Mouse (Mus musculus) MEL (cell line): Measurements from ENCODE around the gene Klhdc4. TPM values are rescaled to one million over a fixed set of nuclear protein-coding genes. Genes with fewer than 3 reads are reported as not detected.

Experiments
- DNase-seq: peaks from one replicate; pipeline ENCODE4 v3.0.0; 2011; ENCODE audit warnings: low read depth, low spot score
- H3K27ac ChIP-seq: 2 replicates; pipeline ENCODE4 v1.5.1; 2012; ENCODE audit warnings: low read depth, mild to moderate bottlenecking, control low read depth, low read length, moderate library complexity; ENCODE audit not compliant: control insufficient read depth
- H3K27me3 ChIP-seq, 2 experiments: fragments of 150-350 bp in 1 of 2; sonication (generic) in 1 of 2; 2 replicates each; pipeline ENCODE4 v1.6.1; 2012; ENCODE audit warnings: low read length in 2 of 2, mild to moderate bottlenecking in 2 of 2, improper control_type of control experiment in 1 of 2, moderate library complexity in 1 of 2; ENCODE audit not compliant: insufficient read depth in 2 of 2, control insufficient read depth in 1 of 2
- H3K36me3 ChIP-seq, 2 experiments: 2 replicates each; pipeline ENCODE4 v1.6.1; 2012 to 2014; ENCODE audit warnings: low read length in 2 of 2, improper control_type of control experiment in 1 of 2, inconsistent platforms in 1 of 2, mild to moderate bottlenecking in 1 of 2; ENCODE audit not compliant: insufficient read depth in 2 of 2, control insufficient read depth in 1 of 2
- H3K4me1 ChIP-seq, 2 experiments: fragments of 150-350 bp in 1 of 2; sonication (generic) in 1 of 2; 2 replicates each; pipeline ENCODE4 v1.6.1; 2012; ENCODE audit warnings: low read length in 2 of 2, improper control_type of control experiment in 1 of 2, mild to moderate bottlenecking in 1 of 2; ENCODE audit not compliant: insufficient read depth in 2 of 2, control insufficient read depth in 1 of 2
- H3K4me3 ChIP-seq, 2 experiments: fragments of 150-350 bp in 1 of 2; sonication (generic) in 1 of 2; 2 replicates each; pipeline ENCODE4 v1.5.1; 2012; ENCODE audit warnings: low read depth in 2 of 2, low read length in 2 of 2, mild to moderate bottlenecking in 2 of 2, moderate library complexity in 2 of 2, control low read depth in 1 of 2, improper control_type of control experiment in 1 of 2; ENCODE audit not compliant: control insufficient read depth in 1 of 2, insufficient read depth in 1 of 2
- H3K79me2 ChIP-seq: 2 replicates; pipeline ENCODE4 v1.6.1; 2012; ENCODE audit warnings: mild to moderate bottlenecking, low read length, moderate library complexity; ENCODE audit not compliant: control insufficient read depth, poor library complexity, insufficient read depth
- H3K9ac ChIP-seq: 2 replicates; pipeline ENCODE4 v1.6.1; 2012; ENCODE audit warnings: low read depth, mild to moderate bottlenecking, control low read depth, low read length, moderate library complexity; ENCODE audit not compliant: control insufficient read depth, poor library complexity, severe bottlenecking
- H3K9me3 ChIP-seq: fragments of 150-350 bp; sonication (generic); replicated peaks from 2 replicates; pipeline ENCODE4 v1.6.1; 2012; ENCODE audit warnings: mild to moderate bottlenecking, low read length, improper control_type of control experiment, moderate library complexity; ENCODE audit not compliant: insufficient read depth
- CHD1 ChIP-seq: IDR thresholded peaks from 2 replicates; pipeline ENCODE4 v1.6.1; 2012; ENCODE audit warnings: low read depth, mild to moderate bottlenecking, inconsistent platforms, low read length, improper control_type of control experiment
- CHD2 ChIP-seq: IDR thresholded peaks from 2 replicates; pipeline ENCODE4 v1.6.1; 2011; ENCODE audit warnings: low read length, improper control_type of control experiment
- E2F4 ChIP-seq: IDR thresholded peaks from 2 replicates; pipeline ENCODE4 v1.6.1; 2011; ENCODE audit warnings: low read depth, low read length, improper control_type of control experiment, borderline replicate concordance
- ELF1 ChIP-seq: IDR thresholded peaks from 2 replicates; pipeline ENCODE4 v1.6.1; 2014; ENCODE audit warnings: low read depth, mild to moderate bottlenecking, inconsistent platforms, low read length, improper control_type of control experiment, moderate library complexity
- EP300 ChIP-seq, 2 experiments: IDR thresholded peaks; 2 replicates each; pipeline ENCODE4 v1.6.1; 2011; ENCODE audit warnings: improper control_type of control experiment in 2 of 2, low read length in 2 of 2, low read depth in 1 of 2, mild to moderate bottlenecking in 1 of 2
- ETS1 ChIP-seq: IDR thresholded peaks from 2 replicates; pipeline ENCODE4 v1.6.1; 2012; ENCODE audit warnings: low read depth, mild to moderate bottlenecking, inconsistent platforms, low read length, improper control_type of control experiment, moderate library complexity
- GABPA ChIP-seq: IDR thresholded peaks from 2 replicates; pipeline ENCODE4 v1.6.1; 2012; ENCODE audit warnings: low read depth, mild to moderate bottlenecking, inconsistent platforms, low read length, improper control_type of control experiment, moderate library complexity
- GATA1 ChIP-seq: IDR thresholded peaks from 2 replicates; pipeline ENCODE4 v1.6.1; 2011; ENCODE audit warnings: low read depth, low read length, improper control_type of control experiment
- HCFC1 ChIP-seq: IDR thresholded peaks from 2 replicates; pipeline ENCODE4 v1.6.1; 2012; ENCODE audit warnings: low read depth, mild to moderate bottlenecking, inconsistent platforms, low read length, improper control_type of control experiment, moderate library complexity
- JUND ChIP-seq: IDR thresholded peaks from 2 replicates; pipeline ENCODE4 v1.6.1; 2011; ENCODE audit warnings: low read depth, mild to moderate bottlenecking, improper control_type of control experiment, low read length
- KAT2A ChIP-seq: conservative IDR thresholded peaks from 2 replicates; pipeline ENCODE4 v1.6.1; 2012; ENCODE audit warnings: low read depth, low read length, improper control_type of control experiment, inconsistent platforms
- MAX ChIP-seq: IDR thresholded peaks from 2 replicates; pipeline ENCODE4 v1.6.1; 2011; ENCODE audit warnings: low read length, improper control_type of control experiment
- MAZ ChIP-seq: IDR thresholded peaks from 2 replicates; pipeline ENCODE4 v1.6.1; 2012; ENCODE audit warnings: low read depth, mild to moderate bottlenecking, inconsistent platforms, low read length, improper control_type of control experiment
- MEF2A ChIP-seq: IDR thresholded peaks from 2 replicates; pipeline ENCODE4 v1.6.1; 2014; ENCODE audit warnings: low read depth, mild to moderate bottlenecking, inconsistent platforms, low read length, improper control_type of control experiment; ENCODE audit not compliant: poor library complexity, insufficient replicate concordance, severe bottlenecking; ENCODE audit errors: extremely low read depth
- NRF1 ChIP-seq: IDR thresholded peaks from 2 replicates; pipeline ENCODE4 v1.6.1; 2014; ENCODE audit warnings: low read depth, mild to moderate bottlenecking, inconsistent platforms, low read length, improper control_type of control experiment, moderate library complexity; ENCODE audit not compliant: poor library complexity, insufficient read depth, severe bottlenecking
- POLR2A ChIP-seq, 2 experiments: IDR thresholded peaks; 2 replicates each; pipeline ENCODE4 v1.6.1; 2011 to 2012; ENCODE audit warnings: low read length in 2 of 2, mild to moderate bottlenecking in 2 of 2, control low read depth in 1 of 2, improper control_type of control experiment in 1 of 2, low read depth in 1 of 2, moderate library complexity in 1 of 2; ENCODE audit not compliant: control insufficient read depth in 1 of 2, insufficient read depth in 1 of 2, poor library complexity in 1 of 2
- POLR2AphosphoS2 ChIP-seq: IDR thresholded peaks from 2 replicates; pipeline ENCODE4 v1.6.1; 2011; ENCODE audit warnings: low read length, improper control_type of control experiment
- POLR2AphosphoS5 ChIP-seq: IDR thresholded peaks from 2 replicates; pipeline ENCODE4 v1.6.1; 2012; ENCODE audit warnings: low read depth, borderline replicate concordance, mild to moderate bottlenecking, inconsistent platforms, low read length, moderate library complexity, mixed read lengths
- RCOR1 ChIP-seq: IDR thresholded peaks from 2 replicates; pipeline ENCODE4 v1.6.1; 2012; ENCODE audit warnings: low read depth, mild to moderate bottlenecking, inconsistent platforms, low read length, improper control_type of control experiment
- SIN3A ChIP-seq: IDR thresholded peaks from 2 replicates; pipeline ENCODE4 v1.6.1; 2012; ENCODE audit warnings: low read length, improper control_type of control experiment, inconsistent platforms
- SMC3 ChIP-seq: IDR thresholded peaks from 2 replicates; pipeline ENCODE4 v1.6.1; 2011; ENCODE audit warnings: low read depth, low read length, improper control_type of control experiment
- TAL1 ChIP-seq: IDR thresholded peaks from 2 replicates; pipeline ENCODE4 v1.6.1; 2012; ENCODE audit warnings: mild to moderate bottlenecking, inconsistent platforms, low read length, moderate library complexity, mixed read lengths
- TBP ChIP-seq: IDR thresholded peaks from 2 replicates; pipeline ENCODE4 v1.8.0; 2011; ENCODE audit warnings: low read depth, low read length, improper control_type of control experiment
- TCF12 ChIP-seq: IDR thresholded peaks from 2 replicates; pipeline ENCODE4 v1.6.1; 2014; ENCODE audit warnings: low read depth, mild to moderate bottlenecking, inconsistent platforms, low read length, improper control_type of control experiment, moderate library complexity
- ZMIZ1 ChIP-seq: IDR thresholded peaks from 2 replicates; pipeline ENCODE4 v1.6.1; 2012; ENCODE audit warnings: low read depth, mild to moderate bottlenecking, inconsistent platforms, low read length, improper control_type of control experiment, moderate library complexity
- ZNF384 ChIP-seq: IDR thresholded peaks from 2 replicates; pipeline ENCODE4 v1.6.1; 2012; ENCODE audit warnings: low read depth, mild to moderate bottlenecking, inconsistent platforms, low read length, improper control_type of control experiment
- polyA plus RNA-seq, 2 experiments: library from polyadenylated mRNA; stranded (reverse) in 1 of 2; unstranded in 1 of 2; fragments of >175 nt in 1 of 2; fragments of >200 nt in 1 of 2; gene quantifications; 2 replicates each; pipeline versions ENCODE4 v1.2.1 to v1.2.4; 2012; ENCODE audit warnings: low replicate concordance in 2 of 2, low read depth in 1 of 2; ENCODE audit not compliant: insufficient read length in 2 of 2, insufficient read depth in 1 of 2, missing spikeins in 1 of 2
- total RNA-seq: library from RNA; depleted of rRNA; stranded (reverse); fragments of 300-350 nt; gene quantifications from 2 replicates; pipeline ENCODE4 v1.2.3, GENCODE M21; 2012

Gene Klhdc4
- total and polyA plus RNA-seq, 3 experiments, result 49.8 to 65.2 TPM; not detected in 1

DNA sequence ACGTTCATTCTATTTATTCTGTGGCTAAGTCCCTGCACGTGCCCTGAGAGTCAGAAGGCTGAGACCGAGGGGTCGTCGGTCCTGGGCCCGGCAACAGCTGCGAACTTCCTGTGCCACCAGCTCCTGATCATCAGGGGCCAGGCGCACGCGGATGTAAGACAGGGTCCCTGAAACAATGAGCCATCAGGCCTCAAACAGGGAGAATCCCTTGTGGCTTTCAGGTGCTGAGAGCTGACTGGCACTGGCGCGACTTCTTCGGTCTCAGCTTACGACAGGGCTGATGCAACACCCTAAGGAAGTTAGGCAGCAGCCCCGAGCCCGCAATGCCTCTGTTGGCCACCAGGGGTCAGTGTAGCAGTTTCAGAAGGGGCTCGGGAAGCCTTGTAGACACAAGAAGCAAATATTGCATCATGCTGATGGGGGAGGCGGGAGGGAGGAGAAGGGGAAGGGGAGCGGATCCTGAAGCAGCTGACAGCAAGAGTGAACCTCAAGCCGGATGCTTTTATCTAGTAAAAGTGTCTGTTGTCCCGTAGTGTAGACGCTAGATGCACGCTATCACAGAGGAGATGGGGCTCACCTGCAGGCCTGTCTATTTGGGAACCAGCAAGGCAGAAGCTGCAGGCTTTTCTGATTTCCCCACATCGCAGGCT is 21.6 kb upstream of the Klhdc4 start (continued):
- TF ChIP-seq KAT2A, result peak; percentile 84
- TF ChIP-seq NRF1, result no peak
- no peak for TF ChIP-seq GABPA
- peak; percentile 99 for TF ChIP-seq ETS1
- peak; percentile 91 for TF ChIP-seq POLR2AphosphoS2
- TF ChIP-seq CHD1, result no peak; the same call in 1 of the 2 replicates
- TF ChIP-seq, all 39 proteins: peak for 28

DNA sequence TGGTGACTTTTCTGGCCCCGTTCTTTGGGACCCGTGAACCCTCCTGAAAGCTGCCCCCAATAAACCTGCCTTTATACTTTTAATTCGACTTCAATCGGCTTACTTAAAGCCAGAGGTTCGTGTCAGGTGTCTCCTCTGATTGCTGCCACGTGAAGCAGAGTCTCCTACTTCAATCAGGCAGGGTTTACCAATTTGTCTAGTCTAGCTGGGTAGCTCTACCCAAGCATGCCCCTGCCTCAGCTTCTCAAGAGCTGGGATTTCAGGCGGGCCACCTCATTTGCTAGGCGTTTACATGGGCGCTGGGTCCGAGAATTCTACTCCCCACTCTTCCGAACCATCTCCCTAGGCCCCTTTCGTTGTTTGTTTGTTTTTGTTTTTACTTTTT is 21.1 kb upstream of the Klhdc4 start:
- TF ChIP-seq TCF12, result no peak
- TF ChIP-seq SMC3, result no peak
- 0 out of 2 replicates have a peak, but pooled peaks have one; percentile 88 for TF ChIP-seq CHD1
- TF ChIP-seq EP300 (IDR thresholded peaks at IDR 0.05; ENCODE audit: low read depth in 1 of 2, low read length in 2 of 2), result 0 out of 4 replicates have a peak, but pooled peaks of 1 of the 2 experiments have one; percentile 21
- TF ChIP-seq ZMIZ1, result peak; percentile 72
- 0 out of 4 replicates have a peak, but pooled peaks of 1 of the 2 experiments have one; percentile 37 for TF ChIP-seq POLR2A (IDR thresholded peaks at IDR 0.05; ENCODE audit: control insufficient read depth in 1 of 2, insufficient read depth in 1 of 2, low read depth in 1 of 2, low read length in 2 of 2, poor library complexity in 1 of 2)
- no peak for TF ChIP-seq CHD2
- TF ChIP-seq MAZ, result peak; percentile 1; the same call in 1 of the 2 replicates
- TF ChIP-seq SIN3A, result no peak
- no peak for TF ChIP-seq HCFC1
- no peak for TF ChIP-seq ELF1
- Histone ChIP-seq H3K36me3 (peaks cover 0 to 39% of the 10 kb centered on the region in 2 experiments; a peak in 2 of 4 replicates), H3K9ac (peak overlapping the region; percentile 95), H3K27me3 (no peaks in the 10 kb centered on the region), H3K4me3 (peak overlapping the region; percentile 52 to 55), H3K4me1 (peaks cover 13 to 51% of the 10 kb centered on the region in 2 experiments), H3K9me3 (no peaks in the 10 kb centered on the region), H3K79me2 (peaks cover 4% of the 10 kb centered on the region; the same call in 1 of the 2 replicates), H3K27ac (peak overlapping the region; percentile 99)
- peak; percentile 77 for DNase-seq

GRCm38 (mm10) chr8:121850018-121850417 is 20.6 kb upstream of the Klhdc4 start:
- peak overlapping the region; percentile 95 for H3K9ac ChIP-seq
- peaks cover 0 to 39% of the 10 kb centered on the region in 2 experiments; a peak in 2 of 4 replicates for H3K36me3 ChIP-seq
- no peaks in the 10 kb centered on the region for H3K27me3 ChIP-seq
- peaks cover 4% of the 10 kb centered on the region; the same call in 1 of the 2 replicates for H3K79me2 ChIP-seq
- H3K4me1 ChIP-seq, result peaks cover 13 to 51% of the 10 kb centered on the region in 2 experiments
- H3K9me3 ChIP-seq, result no peaks in the 10 kb centered on the region
- peak; percentile 95 for DNase-seq
- H3K4me3 ChIP-seq, result peak overlapping the region; percentile 52 to 55
- peak overlapping the region; percentile 99 for H3K27ac ChIP-seq
- TF ChIP-seq SMC3 (peak; percentile 80), JUND (no peak), ELF1 (0 out of 2 replicates have a peak, but pooled peaks have one; percentile 14), TAL1 (no peak), GATA1 (no peak), HCFC1 (0 out of 2 replicates have a peak, but pooled peaks have one; percentile 40), E2F4 (no peak), MAX (no peak), POLR2AphosphoS5 (no peak), RCOR1 (no peak), MEF2A (no peak), POLR2A (IDR thresholded peaks at IDR 0.05; ENCODE audit: control insufficient read depth in 1 of 2, insufficient read depth in 1 of 2, low read depth in 1 of 2, low read length in 2 of 2, poor library complexity in 1 of 2) (no peak; a peak in 1 of 4 replicates), ZNF384 (peak; percentile 95), GABPA (no peak), ETS1 (peak; percentile 37; the same call in 1 of the 2 replicates), TBP (peak; percentile 68), KAT2A (no peak), NRF1 (no peak)
